Mouse (Mus musculus) bone marrow macrophage, adult 2 months (primary cell): ENCODE results near the gene Cobll1.

Source experiments
- CTCF ChIP-seq: IDR thresholded peaks from 2 replicates; pipeline ENCODE4 v1.5.1; 2012; ENCODE audit warnings: low read depth, mild to moderate bottlenecking, low read length, moderate library complexity
- POLR2A ChIP-seq: IDR thresholded peaks from 2 replicates; pipeline ENCODE4 v1.6.1; 2012; ENCODE audit warnings: mild to moderate bottlenecking, low read depth, low read length, borderline replicate concordance

GRCm38 (mm10) chr2:65237610-65238170 lies 1.5 kb downstream of the Cobll1 start:
- TF ChIP-seq POLR2A, result no peak
- TF ChIP-seq CTCF, result no peak
